Mouse (Mus musculus): ENCODE measurements around the gene Ache. TPM values are rescaled to one million over a fixed set of nuclear protein-coding genes. Genes with fewer than 3 reads are reported as not detected.

Gene Ache
- polyA plus RNA-seq, 1 experiment from 2014 or later = 12.6 TPM

- H3K27me3 ChIP-seq = no peaks in the 10 kb centered on the region
- H3K4me1 ChIP-seq = peaks cover 27% of the 10 kb centered on the region
- no peak overlapping the region for H3K27ac ChIP-seq
- no peak overlapping the region for H3K4me2 ChIP-seq (replicated peaks)
- no peak for ATAC-seq (ENCODE audit: low FRiP score)
- H3K4me3 ChIP-seq = no peak overlapping the region
- H3K9me3 ChIP-seq (replicated peaks) = no peaks in the 10 kb centered on the region
- H3K9ac ChIP-seq = peak overlapping the region; percentile 15; the same call in 1 of the 2 replicates
- H3K36me3 ChIP-seq = peaks cover 59% of the 10 kb centered on the region
- WGBS = 87% methylated on average over 4 of the region's 4 CpGs
Measured at GRCm38 (mm10) chr5:137303609-137304008, 16.3 kb downstream of the Ache start.

GRCm38 (mm10) chr5:137304165-137304564 lies 16.8 kb downstream of the Ache start:
- Histone ChIP-seq H3K27ac (no peak overlapping the region), H3K9ac (no peak overlapping the region), H3K36me3 (peaks cover 59% of the 10 kb centered on the region), H3K27me3 (no peaks in the 10 kb centered on the region), H3K4me2 (replicated peaks) (peak overlapping the region; percentile 72; the same call in 1 of the 2 replicates), H3K4me1 (peaks cover 27% of the 10 kb centered on the region), H3K9me3 (replicated peaks) (no peaks in the 10 kb centered on the region), H3K4me3 (no peak overlapping the region)
- ATAC-seq (ENCODE audit: low FRiP score) = no peak
- WGBS = 87% methylated on average over 3 of the region's 3 CpGs

- peak overlapping the region; percentile 33; the same call in 1 of the 2 replicates for H3K9ac ChIP-seq
- H3K9me3 ChIP-seq (replicated peaks) = no peaks in the 10 kb centered on the region
- no peak for ATAC-seq (ENCODE audit: low FRiP score)
- WGBS = 43% methylated on average over 4 of the region's 4 CpGs
- H3K27me3 ChIP-seq = no peaks in the 10 kb centered on the region
- H3K36me3 ChIP-seq = peaks cover 59% of the 10 kb centered on the region
- peak overlapping the region; percentile 72 for H3K4me2 ChIP-seq (replicated peaks)
- peak overlapping the region; percentile 15; the same call in 1 of the 2 replicates for H3K4me3 ChIP-seq
- H3K27ac ChIP-seq = no peak overlapping the region
- peaks cover 27% of the 10 kb centered on the region for H3K4me1 ChIP-seq
Measured at GRCm38 (mm10) chr5:137304816-137305215, 17.5 kb downstream of the Ache start.

GRCm38 (mm10) chr5:137305822-137306221 lies 18.5 kb downstream of the Ache start:
- H3K27ac ChIP-seq = no peak overlapping the region
- no peak for ATAC-seq (ENCODE audit: low FRiP score)
- H3K9ac ChIP-seq = peak overlapping the region; percentile 97; the same call in 1 of the 2 replicates
- H3K36me3 ChIP-seq = peaks cover 59% of the 10 kb centered on the region
- peaks cover 27% of the 10 kb centered on the region for H3K4me1 ChIP-seq
- peak overlapping the region; percentile 90 for H3K4me3 ChIP-seq
- H3K27me3 ChIP-seq = no peaks in the 10 kb centered on the region
- WGBS = 70% methylated on average over 3 of the region's 3 CpGs
- H3K9me3 ChIP-seq (replicated peaks) = no peaks in the 10 kb centered on the region
- peak overlapping the region; percentile 72 for H3K4me2 ChIP-seq (replicated peaks)

- Histone ChIP-seq H3K4me3 (peak overlapping the region; percentile 90), H3K36me3 (peaks cover 54% of the 10 kb centered on the region), H3K27me3 (no peaks in the 10 kb centered on the region), H3K4me1 (peaks cover 27% of the 10 kb centered on the region), H3K4me2 (replicated peaks) (peak overlapping the region; percentile 72), H3K27ac (peak overlapping the region; percentile 97), H3K9ac (peak overlapping the region; percentile 97), H3K9me3 (replicated peaks) (no peaks in the 10 kb centered on the region)
- WGBS = 18% methylated on average over 12 of the region's 12 CpGs
- no peak for ATAC-seq (ENCODE audit: low FRiP score)
Measured at GRCm38 (mm10) chr5:137306439-137307005, 19.2 kb downstream of the Ache start.

GRCm38 (mm10) chr5:137307071-137307912 lies 20.0 kb downstream of the Ache start, which contains the start of gene Srrt:
Gene Srrt (minus strand): TSS chr5:137307674.
- ATAC-seq (ENCODE audit: low FRiP score) = peak; percentile 89
- Histone ChIP-seq H3K4me2 (replicated peaks) (peak within 1 kb of the TSS; percentile 72), H3K9ac (peak within 1 kb of the TSS; percentile 97), H3K27ac (peak within 1 kb of the TSS; percentile 97), H3K36me3 (peaks cover 51% of the 10 kb centered on the region), H3K27me3 (no peaks in the 10 kb centered on the region), H3K9me3 (replicated peaks) (no peaks in the 10 kb centered on the region), H3K4me3 (peak within 1 kb of the TSS; percentile 90), H3K4me1 (peaks cover 28% of the 10 kb centered on the region)
- under 1% methylated on average over 62 of the region's 72 CpGs for WGBS

GRCm38 (mm10) chr5:137308356-137308755 lies 21.0 kb downstream of the Ache start:
- H3K4me2 ChIP-seq (replicated peaks) = peak overlapping the region; percentile 72
- WGBS = 93% methylated on average over 4 of the region's 4 CpGs
- H3K9me3 ChIP-seq (replicated peaks) = no peaks in the 10 kb centered on the region
- peaks cover 39% of the 10 kb centered on the region for H3K4me1 ChIP-seq
- peak overlapping the region; percentile 97 for H3K9ac ChIP-seq
- H3K27me3 ChIP-seq = no peaks in the 10 kb centered on the region
- H3K36me3 ChIP-seq = peaks cover 40% of the 10 kb centered on the region
- H3K27ac ChIP-seq = peak overlapping the region; percentile 97
- no peak for ATAC-seq (ENCODE audit: low FRiP score)
- H3K4me3 ChIP-seq = peak overlapping the region; percentile 90

GRCm38 (mm10) chr5:137313466-137314192 lies 26.3 kb downstream of the Ache start:
- peak overlapping the region; percentile 72 for H3K27ac ChIP-seq
- no peaks in the 10 kb centered on the region for H3K9me3 ChIP-seq (replicated peaks)
- ATAC-seq (ENCODE audit: low FRiP score) = peak; percentile 49
- H3K9ac ChIP-seq = peak overlapping the region; percentile 73
- H3K27me3 ChIP-seq = peaks cover 9% of the 10 kb centered on the region
- peak overlapping the region; percentile 68 for H3K4me2 ChIP-seq (replicated peaks)
- H3K36me3 ChIP-seq = peaks cover 42% of the 10 kb centered on the region
- WGBS = 2% methylated on average over 22 of the region's 22 CpGs
- peaks cover 34% of the 10 kb centered on the region for H3K4me1 ChIP-seq
- H3K4me3 ChIP-seq = peak overlapping the region; percentile 46

- Histone ChIP-seq H3K4me1 (peaks cover 34% of the 10 kb centered on the region), H3K4me3 (peak within 1 kb of the TSS; percentile 46), H3K27ac (peak within 1 kb of the TSS; percentile 72), H3K4me2 (replicated peaks) (peak within 1 kb of the TSS; percentile 68), H3K9me3 (replicated peaks) (no peaks in the 10 kb centered on the region), H3K36me3 (peaks cover 38% of the 10 kb centered on the region), H3K9ac (peak within 1 kb of the TSS; percentile 73), H3K27me3 (peaks cover 9% of the 10 kb centered on the region)
- ATAC-seq (ENCODE audit: low FRiP score) = peak; percentile 89
- 12% methylated on average over 30 of the region's 30 CpGs for WGBS
Measured at GRCm38 (mm10) chr5:137314193-137315083, 27.1 kb downstream of the Ache start, which contains the start of gene Trip6. Gene Trip6 (minus strand): TSS chr5:137314404.

GRCm38 (mm10) chr5:137315084-137315903 lies 28.0 kb downstream of the Ache start:
- 41% methylated on average over 30 of the region's 30 CpGs for WGBS

More at GRCm38 (mm10) chr5:137315084-137315903, 28.0 kb downstream of the Ache start:
- H3K27ac ChIP-seq = peak overlapping the region; percentile 72; the same call in 1 of the 2 replicates
- peaks cover 9% of the 10 kb centered on the region for H3K27me3 ChIP-seq
- ATAC-seq (ENCODE audit: low FRiP score) = no peak; the same call in 1 of the 2 replicates
- peak overlapping the region; percentile 68; the same call in 1 of the 2 replicates for H3K4me2 ChIP-seq (replicated peaks)
- H3K9me3 ChIP-seq (replicated peaks) = no peaks in the 10 kb centered on the region
- 0 out of 2 replicates have a peak overlapping the region, but pooled peaks have one; percentile 46 for H3K4me3 ChIP-seq
- H3K36me3 ChIP-seq = peaks cover 38% of the 10 kb centered on the region
- H3K9ac ChIP-seq = peak overlapping the region; percentile 73
- peaks cover 34% of the 10 kb centered on the region for H3K4me1 ChIP-seq

Measured in hindbrain, embryonic 12.5 days (tissue).